Mouse (Mus musculus) stomach, postnatal 0 days (tissue): ENCODE measurements around the gene Wfdc13.

Experiments used
- CTCF ChIP-seq: IDR thresholded peaks from 2 replicates; pipeline ENCODE4 v1.5.1; 2016; ENCODE audit warnings: antibody characterized with exemption, low read depth, mild to moderate bottlenecking, moderate library complexity
- EP300 ChIP-seq: optimal IDR thresholded peaks from 2 replicates; pipeline ENCODE3; 2016; ENCODE audit warnings: antibody characterized with exemption

DNA sequence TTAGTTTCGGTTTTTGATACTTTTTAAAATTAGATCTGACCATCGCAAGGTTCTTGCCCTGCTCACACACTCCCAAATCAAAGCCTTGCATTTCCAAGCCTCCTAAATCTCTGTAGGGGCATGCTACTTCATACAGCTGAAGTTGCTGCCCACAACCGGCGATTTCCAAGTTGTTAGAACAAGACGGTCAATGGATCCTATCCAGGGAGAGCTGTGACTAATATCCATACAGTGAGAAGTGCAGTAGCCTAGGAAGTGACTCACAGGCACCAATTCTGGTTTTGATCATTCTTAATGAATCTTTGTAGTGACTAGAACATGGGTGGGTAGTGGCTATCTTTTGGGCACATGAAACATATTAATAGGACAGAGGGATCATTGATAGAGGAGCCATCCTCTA, 16.9 kb downstream of the Wfdc13 start:
- no peak for TF ChIP-seq CTCF
- no peak for TF ChIP-seq EP300
